Mouse (Mus musculus) retina, embryonic 14.5 days (tissue): Measurements from ENCODE around the gene Macrod2.

Experiments
- DNase-seq: peaks from one replicate; pipeline ENCODE4 v3.0.0-alpha.2; 2015; ENCODE audit warnings: low spot score

Macrod2 gene

DNA sequence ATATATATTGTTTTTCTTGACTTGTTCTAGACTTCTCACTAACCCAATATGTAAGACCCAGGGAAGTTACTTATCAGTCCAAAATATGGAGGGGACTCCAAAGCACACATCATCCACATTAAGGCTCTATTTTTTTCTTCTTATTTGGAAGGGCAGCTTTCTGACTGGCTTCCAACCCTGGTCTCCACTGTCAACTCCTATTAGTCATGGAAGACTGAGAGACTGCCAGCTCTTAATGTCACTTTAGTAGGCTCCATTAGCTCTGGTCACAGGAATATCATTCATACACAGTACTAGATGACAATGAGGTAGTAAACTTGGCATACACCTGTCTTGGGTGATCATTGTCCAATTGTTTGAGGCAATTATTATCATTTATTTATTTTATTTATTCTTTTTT is 1631.6 kb downstream of the Macrod2 start:
- peak; percentile 38 for DNase-seq

DNA sequence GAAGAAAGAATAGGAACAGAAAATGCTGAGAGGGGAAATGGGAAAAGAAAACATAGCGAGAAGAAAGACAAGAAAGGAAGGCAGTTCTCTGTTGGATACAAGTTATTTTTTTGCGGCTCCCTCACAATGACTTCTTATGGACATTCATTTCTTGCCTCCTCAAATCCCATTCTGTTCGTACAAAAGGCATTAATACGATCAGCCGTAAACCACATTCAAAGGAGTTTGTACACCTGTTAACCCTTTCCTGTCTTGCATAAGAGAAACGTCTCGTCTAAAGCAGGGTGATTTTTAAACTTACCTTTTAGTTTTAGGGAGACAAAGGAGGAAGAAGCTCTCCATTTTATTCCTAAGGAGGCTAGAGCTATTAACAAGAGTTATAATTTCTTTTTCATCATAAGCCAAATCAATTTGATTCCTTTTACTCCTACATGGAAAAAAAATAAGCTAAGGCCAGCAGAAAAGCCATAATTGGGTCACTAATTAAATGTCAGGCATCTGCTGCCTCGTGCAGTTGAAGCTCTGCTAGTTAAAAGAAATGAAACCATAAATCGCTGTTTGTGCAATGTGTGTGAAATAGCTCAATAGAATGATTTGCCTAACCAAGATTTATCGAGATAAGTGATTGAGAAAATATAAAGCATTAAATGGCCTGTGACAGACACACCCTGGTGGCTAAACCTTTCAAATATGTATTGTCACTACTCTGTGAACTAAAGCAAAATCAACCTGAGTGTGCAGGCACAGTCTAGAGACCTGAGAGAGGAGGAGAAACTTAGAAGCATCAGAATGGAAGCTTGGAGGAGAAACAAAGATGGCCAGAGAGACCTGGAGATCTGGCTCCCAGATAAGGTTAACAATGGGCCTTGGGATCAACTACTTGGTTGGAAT is 1635.9 kb downstream of the Macrod2 start:
- DNase-seq: peak; percentile 38

DNA sequence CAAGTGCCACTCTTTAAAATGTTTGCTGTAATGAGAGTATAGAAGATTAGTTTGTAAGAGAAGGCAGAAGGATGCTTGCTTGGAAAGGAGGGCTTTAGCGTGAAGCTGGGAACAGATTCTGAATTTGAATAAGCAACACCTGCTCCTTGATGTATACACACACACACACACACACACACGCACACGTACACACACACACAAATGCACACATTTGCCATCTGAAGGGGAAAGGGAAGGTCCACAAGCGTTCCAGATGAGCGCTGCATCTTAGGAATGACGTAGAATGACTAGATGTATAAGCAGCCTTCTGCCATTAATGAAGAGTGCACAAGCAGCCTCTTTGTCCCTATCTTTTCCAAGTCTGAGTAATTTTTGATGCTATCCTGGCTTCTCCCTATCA is 1660.5 kb downstream of the Macrod2 start:
- no peak for DNase-seq

DNA sequence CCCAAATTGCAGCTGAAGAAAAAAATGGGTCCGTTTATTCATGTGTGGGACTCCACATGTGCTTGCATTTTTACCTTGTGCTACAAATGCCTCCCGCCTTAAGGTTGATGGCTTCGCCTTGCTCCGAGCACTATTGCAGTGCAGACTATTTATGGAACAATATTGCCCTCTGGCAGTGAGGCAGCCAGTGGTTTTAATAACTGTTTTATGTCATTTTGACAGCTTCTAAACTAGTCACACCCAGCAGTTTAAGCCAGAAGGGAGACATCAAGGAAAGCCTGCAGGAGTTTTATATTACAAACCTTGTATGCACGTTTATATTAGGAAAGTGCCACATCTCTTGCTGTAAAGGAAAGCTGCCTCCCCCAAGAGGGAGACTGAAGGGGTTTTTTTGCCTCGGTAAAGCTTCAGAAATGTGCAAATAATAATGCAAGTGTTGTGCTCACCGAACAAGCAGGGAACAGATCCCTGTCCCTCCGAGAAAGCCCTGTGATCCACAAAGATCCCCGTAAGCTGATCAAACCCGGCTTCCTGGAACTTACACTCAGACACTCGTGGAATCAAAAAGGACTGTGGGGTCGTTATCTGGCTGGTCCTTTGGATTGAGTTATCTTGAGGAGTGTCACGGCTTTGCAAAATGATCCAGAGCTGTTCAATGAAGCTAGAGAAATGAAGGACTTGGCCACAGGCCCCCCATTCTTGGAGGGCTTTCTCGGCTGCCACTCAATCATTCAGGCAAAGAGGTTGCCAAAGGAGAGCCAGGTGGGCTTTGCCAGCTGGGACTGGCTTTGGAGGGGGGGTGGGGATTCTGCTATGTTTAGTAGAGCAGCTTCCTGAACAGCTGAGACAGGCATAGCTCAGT is 1663.0 kb downstream of the Macrod2 start:
- DNase-seq: peak; percentile 33

DNA sequence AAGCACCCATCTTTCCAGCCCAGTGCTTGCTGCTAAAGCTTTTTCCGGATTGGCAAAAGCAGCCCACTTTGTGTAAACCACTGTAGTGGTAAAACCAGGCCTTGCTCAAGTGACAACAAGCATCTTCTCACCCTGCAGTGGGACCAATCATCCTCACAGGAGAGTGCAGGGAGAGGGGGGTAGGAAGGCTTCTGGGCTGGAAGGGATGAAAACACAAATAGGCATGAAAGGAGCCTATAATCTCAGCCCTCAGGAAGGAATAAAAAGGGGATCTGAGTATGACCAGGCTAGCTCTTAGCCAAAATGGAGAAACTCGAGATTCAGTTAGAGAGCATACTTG is 1663.6 kb downstream of the Macrod2 start:
- no peak for DNase-seq

DNA sequence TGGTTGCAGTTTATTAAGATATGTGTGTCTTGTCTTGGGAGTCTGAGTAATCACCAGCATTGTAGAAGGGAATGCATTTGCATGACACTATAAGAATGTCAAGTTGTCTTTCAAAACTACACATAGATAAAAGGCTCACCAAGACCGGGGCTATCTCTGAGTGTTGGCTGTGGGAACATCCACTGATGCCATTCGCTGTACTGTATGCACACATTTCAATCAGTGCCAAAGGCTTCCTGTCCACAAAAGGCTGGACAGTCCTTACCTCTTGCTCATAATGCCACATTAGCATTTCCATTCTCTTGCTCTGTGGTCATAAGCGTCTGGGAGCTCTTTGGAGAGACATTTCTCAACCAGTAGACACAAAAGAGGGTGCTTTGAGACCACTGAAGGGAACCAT is 1713.8 kb downstream of the Macrod2 start:
- DNase-seq: no peak

DNA sequence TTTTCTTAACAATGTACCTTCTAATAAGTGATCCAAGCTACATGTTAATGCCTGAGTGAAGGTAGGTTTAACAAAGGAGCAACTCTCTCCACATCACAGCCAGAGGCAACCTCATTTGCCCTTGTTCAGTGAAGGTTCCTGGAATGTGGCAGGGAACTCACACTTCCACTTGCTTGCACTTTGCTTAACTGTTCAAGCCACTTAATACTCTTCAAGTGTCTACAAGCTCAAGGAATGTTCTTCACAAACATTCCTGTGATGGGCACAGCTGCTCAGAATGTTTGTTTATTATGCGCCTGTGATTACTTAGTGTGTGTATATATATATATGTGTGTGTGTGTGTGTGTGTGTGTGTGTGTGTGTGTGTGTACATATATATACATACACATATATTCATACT is 1721.5 kb downstream of the Macrod2 start:
- DNase-seq: no peak

DNA sequence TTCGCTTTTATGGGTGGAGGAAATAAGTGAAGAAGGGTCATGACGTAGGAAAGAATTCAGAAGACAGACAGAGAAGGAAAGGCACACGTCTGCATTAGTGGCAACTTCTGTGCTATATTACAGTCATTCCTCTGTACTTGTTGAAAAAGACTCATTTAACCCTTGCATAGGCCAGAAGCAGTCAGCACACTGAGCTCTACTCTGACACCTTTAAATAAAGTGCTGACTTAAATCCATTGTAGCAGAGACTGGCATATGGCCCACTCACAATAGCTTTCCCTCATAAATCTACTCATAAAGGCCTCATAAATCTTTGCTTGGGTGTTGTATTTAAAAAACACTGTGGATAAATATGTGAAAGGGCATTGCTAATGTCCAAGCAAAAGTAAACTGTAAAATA is 1733.0 kb downstream of the Macrod2 start:
- no peak for DNase-seq

DNA sequence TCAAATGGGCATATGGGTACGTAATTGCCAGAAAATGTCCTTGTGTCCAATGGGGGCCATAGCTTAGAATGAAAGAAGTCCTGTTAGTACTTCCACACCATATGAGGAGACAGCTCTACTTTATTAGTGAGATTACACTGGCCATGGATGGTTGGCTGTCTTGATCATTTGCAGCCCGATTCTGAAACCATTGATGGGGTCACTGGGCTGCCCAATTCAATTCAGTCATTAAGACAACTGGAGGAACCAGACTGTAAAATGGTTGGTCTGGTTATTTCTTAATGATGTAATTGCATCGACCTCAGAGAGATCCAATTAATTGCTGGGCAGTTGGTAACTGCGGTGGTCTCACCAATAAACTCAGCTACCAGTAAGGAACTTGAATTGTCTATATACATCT is 1734.1 kb downstream of the Macrod2 start:
- DNase-seq: peak; percentile 89

DNA sequence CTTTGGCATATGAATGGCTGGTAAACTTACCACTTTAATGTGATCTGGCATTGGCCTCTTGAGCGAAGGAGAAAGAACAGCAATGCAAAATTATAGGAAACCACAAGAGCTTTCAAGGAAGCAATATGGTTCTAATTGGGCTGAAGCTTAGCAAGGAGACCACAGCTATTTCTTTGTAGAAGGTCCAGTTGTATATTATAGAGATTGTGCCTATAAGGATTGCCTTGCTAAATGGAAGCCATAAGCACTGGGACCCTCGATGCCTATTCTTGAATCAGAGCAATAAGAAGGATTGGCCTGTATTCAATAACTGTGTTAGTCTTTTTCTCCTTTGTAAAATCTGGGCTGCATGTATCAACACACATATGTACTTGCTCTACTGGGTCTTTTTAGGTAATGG is 1754.2 kb downstream of the Macrod2 start:
- DNase-seq: no peak

DNA sequence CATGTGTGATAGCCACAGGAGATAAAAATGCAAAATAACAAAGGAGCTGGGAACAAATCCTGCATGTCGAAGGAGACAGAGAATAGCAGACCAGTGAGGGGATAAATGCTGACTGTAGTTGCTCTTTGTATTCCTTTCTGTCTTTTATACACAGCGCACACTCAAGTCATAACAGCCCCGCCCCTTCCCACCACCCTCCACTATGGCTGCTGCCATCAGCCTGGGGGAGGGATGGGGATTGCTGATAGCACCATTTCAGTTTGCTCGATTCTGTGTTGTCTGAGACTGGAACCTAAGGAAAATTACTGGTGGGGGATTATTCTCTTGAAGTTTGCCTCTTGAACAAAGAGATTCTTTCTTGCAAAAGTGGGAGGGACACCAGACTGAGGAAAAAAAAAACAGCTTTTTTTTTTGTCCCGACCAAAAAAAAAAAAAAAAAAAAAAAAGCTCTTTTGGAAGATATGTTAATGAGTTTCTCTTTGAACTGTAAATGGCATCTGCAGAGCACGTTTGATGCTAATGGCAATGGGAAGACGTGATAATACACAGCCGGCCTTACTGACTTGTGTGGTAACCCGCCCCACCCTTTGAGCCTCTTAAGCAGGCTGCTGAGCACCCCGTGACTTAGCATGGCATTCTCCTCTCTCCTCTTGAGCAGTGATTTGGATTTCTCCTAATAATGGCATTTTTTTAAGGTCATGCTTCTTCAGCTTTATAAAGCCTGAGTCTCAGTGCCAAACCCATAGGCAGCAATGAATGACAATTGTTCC is 1768.6 kb downstream of the Macrod2 start:
- peak; percentile 15 for DNase-seq

DNA sequence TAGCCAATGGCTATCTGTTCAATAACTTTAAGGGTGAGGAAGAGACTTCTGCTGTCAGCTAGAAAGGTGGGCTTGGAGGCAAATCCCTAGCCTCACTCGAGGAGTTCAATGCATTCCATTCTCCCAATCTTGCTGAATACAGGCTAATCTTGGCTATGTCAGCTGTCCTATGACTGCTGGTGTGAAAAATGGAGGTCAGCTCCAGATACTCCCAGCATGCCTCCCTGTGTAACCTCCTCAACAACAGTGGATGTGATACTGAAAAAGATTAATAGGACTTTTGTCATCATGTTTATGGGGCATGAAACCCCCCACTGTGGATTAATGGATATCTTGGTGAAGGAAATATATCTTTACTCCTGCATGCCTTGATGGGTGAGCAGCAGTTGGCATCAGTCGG is 1774.5 kb downstream of the Macrod2 start:
- DNase-seq: no peak

DNA sequence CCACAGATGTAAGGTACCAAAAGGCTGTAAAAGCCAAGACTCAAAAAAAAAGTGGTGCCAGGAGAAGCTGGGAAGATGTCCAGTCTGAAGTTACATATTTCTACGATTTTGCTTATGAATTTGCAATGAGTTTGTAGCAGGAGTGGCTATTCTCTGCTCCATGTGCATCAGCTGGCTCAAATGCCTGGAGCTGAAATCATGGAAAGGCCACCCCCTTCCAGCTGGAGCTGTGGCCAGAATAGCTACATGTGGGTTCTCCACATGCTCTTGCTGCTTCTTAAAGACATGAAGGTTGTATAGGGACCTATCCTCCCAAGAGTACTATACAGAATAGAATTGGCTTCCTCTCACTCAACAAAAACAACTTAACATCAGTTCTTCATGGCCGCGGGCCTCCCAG is 1777.6 kb downstream of the Macrod2 start:
- no peak for DNase-seq

DNA sequence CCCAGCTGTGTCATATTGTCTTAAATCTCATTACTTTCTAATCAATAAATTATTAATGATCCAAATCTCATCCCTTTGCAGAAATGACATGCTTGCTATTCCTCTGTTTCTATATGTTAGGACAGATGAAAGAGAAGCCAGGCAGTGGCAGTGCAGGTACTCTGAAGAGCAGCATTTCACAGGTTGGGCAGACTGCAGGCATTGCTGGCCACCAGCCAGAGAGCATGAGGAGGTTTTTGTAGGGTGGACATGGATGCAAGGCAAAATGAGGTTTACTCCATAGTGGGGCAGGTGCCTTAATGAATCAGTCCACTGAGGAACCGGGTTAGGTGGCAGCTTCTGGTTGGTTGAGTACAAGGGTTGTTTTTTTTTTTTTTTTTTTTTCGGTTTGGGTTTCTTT is 1778.9 kb downstream of the Macrod2 start:
- DNase-seq: no peak

DNA sequence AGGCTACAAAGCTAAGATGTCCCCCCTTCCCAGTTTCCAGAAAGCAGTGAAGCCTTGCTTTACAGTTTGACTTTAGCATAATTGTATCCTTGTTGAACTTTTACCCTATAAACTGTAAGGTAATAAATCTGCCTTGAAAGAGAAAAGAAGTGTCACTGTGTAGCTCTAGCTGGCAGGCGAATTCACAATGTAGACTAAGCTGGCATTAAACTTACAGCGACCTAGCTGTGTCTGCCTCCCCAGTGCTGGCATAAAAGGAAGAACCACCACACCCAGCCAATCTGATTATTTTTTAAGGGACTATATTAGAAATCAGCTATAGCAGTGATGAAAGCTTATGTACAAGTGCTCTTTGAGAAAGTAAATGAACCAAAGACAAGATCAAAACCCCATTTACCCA is 1791.8 kb downstream of the Macrod2 start:
- no peak for DNase-seq

DNA sequence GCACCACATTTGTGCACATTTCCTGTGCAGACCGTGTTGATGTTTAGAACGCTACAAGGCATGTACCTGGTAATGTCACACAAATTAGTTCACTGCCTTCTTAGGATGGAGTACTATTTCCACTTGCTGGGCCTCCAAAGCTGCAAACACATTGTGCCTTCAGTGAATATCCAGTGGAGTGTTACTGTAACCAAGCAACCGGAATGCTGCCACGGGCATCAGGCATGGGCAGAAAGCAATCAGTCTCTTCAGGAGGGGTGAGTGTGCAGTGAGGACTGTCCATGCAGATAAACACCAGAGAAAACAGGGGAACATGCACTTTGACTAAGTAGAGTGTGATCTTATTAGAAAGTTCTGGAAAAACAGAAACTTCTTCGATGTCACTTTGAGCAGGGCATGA is 1792.3 kb downstream of the Macrod2 start:
- peak; percentile 77 for DNase-seq

DNA sequence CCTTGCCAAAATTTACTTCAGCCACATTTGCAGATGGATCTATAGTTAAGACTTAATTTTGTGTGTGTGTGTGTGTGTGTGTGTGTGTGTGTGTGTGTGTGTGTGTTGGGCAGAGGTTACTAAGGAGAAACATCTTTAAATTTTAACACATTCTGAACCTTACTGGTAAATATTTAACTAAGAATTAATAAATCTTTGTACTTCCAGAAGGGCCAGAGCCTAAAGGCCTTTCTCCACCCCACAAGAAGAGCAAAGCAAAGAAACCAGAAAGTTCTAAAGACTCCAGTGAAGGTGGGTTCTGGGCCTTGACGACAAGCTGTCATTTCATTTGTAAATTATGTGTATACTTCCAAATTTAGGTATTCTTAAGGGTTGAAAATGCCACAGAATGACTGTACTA is 1822.3 kb downstream of the Macrod2 start:
- no peak for DNase-seq

DNA sequence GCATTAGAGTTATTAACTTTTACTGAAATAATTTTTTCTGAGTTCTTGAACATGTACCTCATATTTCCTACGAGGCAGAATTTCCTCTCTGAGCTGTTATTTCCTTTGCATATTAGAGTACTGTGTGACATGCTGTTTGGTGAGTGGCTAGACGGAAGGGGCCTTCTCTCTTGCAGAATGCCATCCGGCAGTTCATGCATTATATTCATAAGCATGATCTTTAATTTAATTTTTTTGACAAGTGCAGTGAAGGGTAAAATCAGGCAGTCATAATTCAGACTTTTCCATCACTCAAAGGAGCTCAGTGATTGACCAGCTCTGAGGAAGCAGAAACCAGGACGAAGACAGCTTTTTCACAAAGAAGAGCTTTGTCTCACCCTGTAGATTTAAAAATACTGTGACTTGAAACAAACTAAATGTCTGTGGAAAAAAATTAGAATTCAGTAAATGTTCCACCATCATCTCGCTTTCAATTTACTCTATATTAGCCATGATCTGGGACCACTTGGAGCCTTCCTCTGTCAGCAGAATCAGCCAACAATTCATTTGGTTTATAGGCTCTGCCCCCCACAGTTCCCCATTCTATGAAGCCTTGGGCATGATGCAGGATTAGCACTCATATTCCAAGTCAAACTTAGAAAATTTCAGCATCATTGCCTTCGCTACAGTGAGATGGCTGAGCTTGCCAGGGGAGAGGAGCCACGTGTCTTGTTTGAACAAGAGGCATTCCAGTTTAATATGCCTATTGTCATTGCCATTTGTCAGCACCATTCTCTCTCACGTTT is 1827.2 kb downstream of the Macrod2 start:
- DNase-seq: peak; percentile 85

DNA sequence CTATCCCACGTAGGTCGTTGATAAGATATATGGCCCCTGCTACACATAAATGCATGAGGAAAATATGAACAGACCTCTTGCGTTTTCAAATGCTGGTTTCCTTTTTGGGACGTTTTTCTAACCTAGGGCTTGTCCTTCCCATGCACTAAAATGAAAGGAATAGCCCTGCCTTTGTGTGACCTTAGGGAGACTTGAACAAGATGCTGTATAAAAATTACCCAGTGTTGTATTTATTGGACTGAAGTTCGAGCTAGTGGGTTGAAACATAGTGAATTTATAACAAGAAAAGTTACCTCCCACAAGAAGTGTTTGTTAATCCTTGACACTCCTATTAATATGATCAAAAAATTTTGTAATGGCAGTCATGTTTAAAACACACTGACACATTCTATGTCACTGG is 1827.8 kb downstream of the Macrod2 start:
- no peak for DNase-seq

DNA sequence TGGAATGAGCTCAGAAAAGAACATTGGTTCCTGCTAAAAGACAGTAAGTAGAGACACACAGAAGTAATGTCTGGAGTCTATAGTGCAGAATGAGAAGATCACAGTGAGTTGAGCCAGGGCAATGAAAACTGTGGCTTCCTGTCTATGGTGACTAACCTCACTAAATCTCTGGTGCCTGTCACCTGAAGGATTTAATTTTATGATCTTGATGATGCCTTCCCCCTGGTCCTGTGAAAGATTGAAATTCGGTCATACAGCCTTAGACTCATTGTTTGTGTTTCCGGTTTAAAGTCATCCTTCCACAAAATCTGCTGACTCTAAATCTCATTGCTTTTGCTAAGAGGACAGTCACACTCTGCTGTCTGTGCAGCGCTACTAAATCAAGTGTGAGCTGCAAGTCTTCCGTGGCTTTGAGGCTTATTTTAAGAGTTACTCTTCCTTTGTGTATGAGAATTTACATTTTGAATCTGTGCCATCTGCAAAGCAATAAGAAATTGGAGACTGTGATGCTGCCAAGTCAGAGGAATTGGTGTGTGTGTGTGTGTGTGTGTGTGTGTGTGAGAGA is 1836.0 kb downstream of the Macrod2 start:
- no peak for DNase-seq

DNA sequence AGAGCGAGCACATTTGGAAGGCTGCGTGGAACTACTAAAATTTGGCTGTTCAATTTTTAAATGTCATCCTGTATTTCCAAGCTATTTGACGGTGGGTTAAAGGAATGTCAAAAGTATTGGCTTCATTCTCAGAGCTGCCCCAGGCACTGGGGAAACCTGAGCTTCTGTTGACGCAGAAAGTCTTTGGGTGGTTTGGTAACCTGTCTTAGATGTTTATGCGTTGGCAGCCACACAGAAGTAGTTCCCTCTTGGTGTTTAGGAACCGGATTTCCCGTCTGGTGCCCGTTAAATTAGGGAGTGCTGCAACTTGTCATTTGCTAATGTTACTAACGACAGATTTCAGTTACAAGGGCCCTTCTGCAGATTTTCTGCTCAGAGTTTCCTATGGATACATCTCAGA is 1837.7 kb downstream of the Macrod2 start:
- no peak for DNase-seq
